Mouse (Mus musculus) kidney, adult 2 months (tissue): ENCODE data around the gene Slc6a20b. TPM values are rescaled to one million over a fixed set of nuclear protein-coding genes. Genes with fewer than 3 reads are reported as not detected.

ENCODE experiments used
- DNase-seq: peaks from one replicate; pipeline ENCODE4 v3.0.0; 2021
- H3K27ac ChIP-seq: fragments of 200-500 bp; 2 replicates; pipeline ENCODE4 v1.5.1; 2012; ENCODE audit warnings: low read depth, low read length, control low read depth, inconsistent platforms; ENCODE audit not compliant: insufficient read depth
- H3K27me3 ChIP-seq: fragments of 200-500 bp; replicated peaks from 2 replicates; pipeline ENCODE4 v1.6.1; 2012; ENCODE audit warnings: mild to moderate bottlenecking, moderate library complexity, low read length, inconsistent platforms; ENCODE audit not compliant: control insufficient read depth, insufficient read depth
- H3K36me3 ChIP-seq: fragments of 200-500 bp; 2 replicates; pipeline ENCODE4 v1.6.1; 2012; ENCODE audit warnings: mild to moderate bottlenecking, moderate library complexity, low read length, inconsistent platforms; ENCODE audit not compliant: control insufficient read depth, insufficient read depth
- H3K4me1 ChIP-seq: fragments of 200-500 bp; 2 replicates; pipeline ENCODE4 v1.6.1; 2011; ENCODE audit warnings: low read length; ENCODE audit not compliant: control insufficient read depth, insufficient read depth
- H3K4me3 ChIP-seq: fragments of 200-500 bp; 2 replicates; pipeline ENCODE4 v1.5.1; 2011; ENCODE audit warnings: mild to moderate bottlenecking, low read depth, low read length, control low read depth; ENCODE audit not compliant: insufficient read depth
- CTCF ChIP-seq: fragments of 200-500 bp; conservative IDR thresholded peaks from 2 replicates; pipeline ENCODE4 v1.5.1; 2011; ENCODE audit warnings: low read depth, mild to moderate bottlenecking, control low read depth, low read length, moderate library complexity, mixed read lengths; ENCODE audit not compliant: insufficient read depth, insufficient read length
- POLR2A ChIP-seq: fragments of 200-500 bp; IDR thresholded peaks from one replicate; pipeline ENCODE4 v1.6.1; 2011; ENCODE audit warnings: low read depth, low read length, control low read depth
- WGBS: fragments of 180-500 bp; shearing (Covaris S2); methylation state at CpG from one replicate; pipeline ENCODE4 v1.1.7; 2018; 5-methylcytosine and 5-hydroxymethylcytosine counted together
- polyA plus RNA-seq: library from polyadenylated mRNA; depleted of rRNA; stranded (reverse); fragments of >200 nt; gene quantifications from 2 replicates; pipeline ENCODE4 v1.2.3, GENCODE M21; 2012; rRNA removed

The Slc6a20b gene
- polyA plus RNA-seq, 1 experiment = 341 TPM

DNA sequence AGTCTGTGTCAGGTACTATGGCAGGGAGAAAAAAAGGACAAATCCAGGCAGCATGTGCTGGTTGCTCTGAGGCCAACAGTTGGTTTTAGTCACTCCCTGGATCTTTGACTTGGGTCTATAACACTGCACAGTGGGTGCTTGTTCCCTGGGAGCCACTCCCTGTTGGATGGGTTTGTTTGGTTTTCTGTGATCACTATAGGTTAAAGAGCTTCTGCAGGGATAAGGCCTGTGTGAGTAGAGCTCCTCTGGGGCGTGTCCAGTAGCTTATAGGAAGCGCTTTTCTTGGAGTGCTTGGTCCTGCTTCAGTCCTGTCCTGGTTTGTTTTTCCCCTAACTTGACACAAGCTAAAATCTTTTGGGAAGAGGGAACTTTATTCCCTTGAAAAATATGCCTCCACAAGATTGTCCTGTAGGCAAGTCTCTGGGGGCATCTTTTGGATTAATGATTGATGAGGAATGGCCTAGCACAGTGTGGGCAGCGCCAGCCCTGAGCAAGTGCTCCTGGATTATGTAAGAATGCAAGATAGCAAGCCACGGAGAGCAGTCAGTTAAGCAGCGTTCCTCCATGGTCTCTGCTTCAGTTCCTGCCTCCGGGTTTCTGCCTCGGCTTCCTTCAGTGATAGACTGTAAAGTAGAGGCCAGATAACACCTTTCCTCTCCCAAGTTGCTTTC, 43.0 kb downstream of the Slc6a20b start:
- peak; percentile 88 for DNase-seq
- peaks cover 7% of the 10 kb centered on the region; the same call in 1 of the 2 replicates for H3K4me1 ChIP-seq
- no peak overlapping the region for H3K4me3 ChIP-seq
- 47% methylated on average over 7 of the region's 7 CpGs for WGBS
- no peaks in the 10 kb centered on the region for H3K27me3 ChIP-seq
- TF ChIP-seq POLR2A (no peak), CTCF (no peak)
- H3K36me3 ChIP-seq = peaks cover 12% of the 10 kb centered on the region
- H3K27ac ChIP-seq = peak overlapping the region; percentile 30; the same call in 1 of the 2 replicates

DNA sequence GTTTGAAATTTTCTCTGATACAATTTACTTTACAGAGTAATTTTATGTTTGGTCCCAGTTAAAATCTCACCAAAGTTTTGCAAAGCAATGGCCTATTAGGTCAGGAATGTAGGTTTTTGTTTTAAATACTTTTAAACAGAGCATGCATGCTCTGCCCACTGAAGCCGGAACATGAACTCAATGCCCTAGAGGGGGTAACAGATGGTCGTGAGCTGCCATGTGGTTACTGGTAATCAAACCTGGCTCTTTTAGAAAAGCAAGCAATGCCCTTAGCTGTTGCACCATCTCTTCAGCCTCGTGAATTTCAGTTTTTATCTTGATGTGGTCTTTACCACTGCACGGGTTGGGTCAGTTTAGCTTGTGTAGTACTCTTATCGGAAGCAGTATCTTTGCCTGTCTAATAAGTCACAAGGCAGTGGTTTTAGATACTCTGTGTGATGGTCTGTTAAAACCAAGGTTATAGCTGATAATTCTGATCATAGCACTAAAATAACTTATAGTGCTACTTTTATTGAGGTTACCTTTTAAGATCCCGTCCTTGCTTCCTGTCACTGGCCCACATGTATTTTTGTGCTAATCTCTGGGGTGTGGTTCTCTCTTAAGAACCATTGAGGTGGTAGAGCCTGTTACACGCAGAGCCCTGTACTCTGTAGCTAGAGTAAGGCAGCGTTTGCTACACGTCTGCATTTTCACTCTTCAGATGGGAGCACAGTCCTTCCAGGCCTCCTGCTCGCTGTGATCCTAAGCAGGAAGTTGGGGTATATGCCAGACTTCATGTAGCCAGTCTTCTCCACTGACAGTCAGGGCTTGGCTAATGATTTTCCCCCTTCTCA, 54.8 kb downstream of the Slc6a20b start:
- H3K27ac ChIP-seq = no peak overlapping the region
- H3K4me3 ChIP-seq = no peak overlapping the region
- no peak for TF ChIP-seq CTCF
- no peak for TF ChIP-seq POLR2A
- no peaks in the 10 kb centered on the region for H3K4me1 ChIP-seq
- 79% methylated on average over 10 of the region's 10 CpGs for WGBS
- peaks cover 2% of the 10 kb centered on the region for H3K36me3 ChIP-seq
- H3K27me3 ChIP-seq = no peaks in the 10 kb centered on the region
- DNase-seq = no peak

DNA sequence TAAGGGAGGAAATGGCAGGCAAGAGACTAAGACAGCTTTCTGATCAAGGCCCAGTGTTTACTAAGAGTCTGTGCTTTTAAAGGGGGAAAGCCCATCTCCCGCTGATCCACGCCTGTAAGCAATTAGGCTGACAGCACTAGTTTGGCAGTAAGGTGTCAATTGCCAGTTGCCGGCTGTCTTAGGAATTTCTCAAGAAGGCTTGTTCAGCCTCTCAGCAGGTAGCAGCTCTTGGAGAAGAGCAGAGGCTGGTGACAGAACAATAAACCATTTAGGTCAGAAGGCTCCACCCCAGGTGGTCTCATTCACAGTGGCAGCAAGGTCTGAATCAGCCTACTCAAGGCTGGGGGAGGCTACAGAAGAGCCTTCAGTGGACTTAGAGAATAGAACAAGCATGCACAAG, 77.8 kb downstream of the Slc6a20b start:
- no peaks in the 10 kb centered on the region for H3K27me3 ChIP-seq
- 88% methylated on average over 3 of the region's 3 CpGs for WGBS
- no peaks in the 10 kb centered on the region for H3K4me1 ChIP-seq
- TF ChIP-seq POLR2A (no peak), CTCF (no peak)
- H3K36me3 ChIP-seq = peaks cover 15% of the 10 kb centered on the region
- DNase-seq = no peak
- H3K4me3 ChIP-seq = no peak overlapping the region
- no peak overlapping the region for H3K27ac ChIP-seq

Other genes with a start within 250 kb of the Slc6a20b start
- gene Limd1, start 153.9 kb downstream of the Slc6a20b start, polyA plus RNA-seq = 56.9 and 58.7 TPM in 2 replicates
- 13.8 and 20.0 TPM in 2 replicates for gene Sacm1l, start 102.8 kb downstream of the Slc6a20b start, polyA plus RNA-seq
- 0.24 and 0.91 TPM in 2 replicates for gene Ccr9, start 45.9 kb upstream of the Slc6a20b start, polyA plus RNA-seq
- 26.8 and 40.4 TPM in 2 replicates for gene Slc6a20a, start 46.3 kb upstream of the Slc6a20b start, polyA plus RNA-seq
- gene Lztfl1, start 85.1 kb upstream of the Slc6a20b start, polyA plus RNA-seq = 4.5 and 5.3 TPM in 2 replicates
- gene Cxcr6, start 173.9 kb upstream of the Slc6a20b start, polyA plus RNA-seq = 0.56 and 1.4 TPM in 2 replicates
- gene Fyco1, start 219.3 kb upstream of the Slc6a20b start, polyA plus RNA-seq = 7.1 and 9.9 TPM in 2 replicates
- gene Xcr1, start 229.5 kb upstream of the Slc6a20b start, polyA plus RNA-seq = 0.45 and 0.72 TPM in 2 replicates